Mouse (Mus musculus) MEL-GATA-1-ER (cell line): ENCODE data around the gene Olfr279.
"Not testable (repeated sequence)": the region's sequence is repeated elsewhere in the genome, so short reads cannot be mapped to it uniquely, and the experiment has no call there.

Experiments used
- DNase-seq: peaks from one replicate; pipeline ENCODE4 v3.0.0-alpha.2; 2012; ENCODE audit warnings: low read depth; ENCODE audit errors: extremely low read depth

Olfr279 gene

GRCm38 (mm10) chr15:98510438-98511385, 18.5 kb downstream of the Olfr279 start:
- DNase-seq = peak; percentile 87

GRCm38 (mm10) chr15:98511386-98511928, 19.3 kb downstream of the Olfr279 start:
- DNase-seq = peak; percentile 92

GRCm38 (mm10) chr15:98512232-98512631, 20.0 kb downstream of the Olfr279 start:
- no peak for DNase-seq

GRCm38 (mm10) chr15:98512799-98513321, 20.7 kb downstream of the Olfr279 start:
- DNase-seq = no peak

GRCm38 (mm10) chr15:98513676-98514075, 21.5 kb downstream of the Olfr279 start:
- not testable (repeated sequence) for DNase-seq

- DNase-seq = no peak
Observed at GRCm38 (mm10) chr15:98514146-98514545, 21.9 kb downstream of the Olfr279 start.

GRCm38 (mm10) chr15:98514845-98515244, 22.6 kb downstream of the Olfr279 start:
- DNase-seq = not testable (repeated sequence)

GRCm38 (mm10) chr15:98517380-98518355, 25.5 kb downstream of the Olfr279 start:
- no peak for DNase-seq

GRCm38 (mm10) chr15:98521245-98521644, 29.0 kb downstream of the Olfr279 start:
- DNase-seq = no peak

GRCm38 (mm10) chr15:98526057-98526456, 33.9 kb downstream of the Olfr279 start:
- DNase-seq = no peak

- no peak for DNase-seq
Observed at GRCm38 (mm10) chr15:98527056-98527771, 35.0 kb downstream of the Olfr279 start.

GRCm38 (mm10) chr15:98528066-98528563, 35.9 kb downstream of the Olfr279 start:
- no peak for DNase-seq

GRCm38 (mm10) chr15:98532281-98532680, 40.1 kb downstream of the Olfr279 start:
- DNase-seq = peak; percentile 59

- DNase-seq = peak; percentile 29
Observed at GRCm38 (mm10) chr15:98533035-98533531, 40.9 kb downstream of the Olfr279 start.

- peak; percentile 99 for DNase-seq
Observed at GRCm38 (mm10) chr15:98533881-98534627, 41.9 kb downstream of the Olfr279 start, which contains the start of gene Kansl2. Kansl2 (minus strand) TSS chr15:98534264.

GRCm38 (mm10) chr15:98535921-98536320, 43.7 kb downstream of the Olfr279 start:
- DNase-seq = no peak

GRCm38 (mm10) chr15:98536828-98537510, 44.8 kb downstream of the Olfr279 start:
- no peak for DNase-seq

- DNase-seq = no peak
Observed at GRCm38 (mm10) chr15:98537923-98538322, 45.7 kb downstream of the Olfr279 start.

GRCm38 (mm10) chr15:98541064-98541463, 48.9 kb downstream of the Olfr279 start:
- no peak for DNase-seq
